Mouse (Mus musculus): ENCODE results near the gene Sgf29.

The Sgf29 gene

GRCm38 (mm10) chr7:126649231-126650051, at the start of gene Sgf29:
Gene Sgf29 (plus strand): TSS chr7:126649309.
- peak; percentile 94 for DNase-seq (ENCODE audit: low spot score)

GRCm38 (mm10) chr7:126601896-126602295, 47.2 kb upstream of the Sgf29 start:
- DNase-seq (ENCODE audit: low spot score), result no peak

- DNase-seq (ENCODE audit: low spot score), result no peak
Measured at GRCm38 (mm10) chr7:126602650-126603049, 46.5 kb upstream of the Sgf29 start.

- DNase-seq (ENCODE audit: low spot score), result peak; percentile 28
Measured at GRCm38 (mm10) chr7:126606611-126607010, 42.5 kb upstream of the Sgf29 start.

- peak; percentile 57 for DNase-seq (ENCODE audit: low spot score)
Measured at GRCm38 (mm10) chr7:126607064-126607463, 42.0 kb upstream of the Sgf29 start.

GRCm38 (mm10) chr7:126607796-126608195, 41.3 kb upstream of the Sgf29 start:
- DNase-seq (ENCODE audit: low spot score), result no peak

GRCm38 (mm10) chr7:126612736-126613135, 36.4 kb upstream of the Sgf29 start:
- no peak for DNase-seq (ENCODE audit: low spot score)

- no peak for DNase-seq (ENCODE audit: low spot score)
Measured at GRCm38 (mm10) chr7:126616707-126617106, 32.4 kb upstream of the Sgf29 start.

- DNase-seq (ENCODE audit: low spot score), result no peak
Measured at GRCm38 (mm10) chr7:126619559-126620275, 29.4 kb upstream of the Sgf29 start.

- DNase-seq (ENCODE audit: low spot score), result no peak
Measured at GRCm38 (mm10) chr7:126621452-126622359, 27.4 kb upstream of the Sgf29 start.

GRCm38 (mm10) chr7:126623381-126623780, 25.7 kb upstream of the Sgf29 start:
- DNase-seq (ENCODE audit: low spot score), result no peak

- DNase-seq (ENCODE audit: low spot score), result peak; percentile 74
Measured at GRCm38 (mm10) chr7:126624774-126625173, 24.3 kb upstream of the Sgf29 start.

- DNase-seq (ENCODE audit: low spot score), result peak; percentile 93
Measured at GRCm38 (mm10) chr7:126625369-126625768, 23.7 kb upstream of the Sgf29 start.

GRCm38 (mm10) chr7:126625807-126626600, 23.1 kb upstream of the Sgf29 start:
- DNase-seq (ENCODE audit: low spot score), result peak; percentile 41

GRCm38 (mm10) chr7:126628111-126628510, 21.0 kb upstream of the Sgf29 start:
- DNase-seq (ENCODE audit: low spot score), result peak; percentile 23

GRCm38 (mm10) chr7:126629915-126630314, 19.2 kb upstream of the Sgf29 start:
- DNase-seq (ENCODE audit: low spot score), result no peak

- DNase-seq (ENCODE audit: low spot score), result peak; percentile 21
Measured at GRCm38 (mm10) chr7:126630824-126631518, 18.1 kb upstream of the Sgf29 start, which contains the start of gene Nupr1. Gene Nupr1 (minus strand): TSS chr7:126630861.

GRCm38 (mm10) chr7:126632478-126632877, 16.6 kb upstream of the Sgf29 start:
- DNase-seq (ENCODE audit: low spot score), result no peak

- no peak for DNase-seq (ENCODE audit: low spot score)
Measured at GRCm38 (mm10) chr7:126635375-126635774, 13.7 kb upstream of the Sgf29 start.

- DNase-seq (ENCODE audit: low spot score), result peak; percentile 55
Measured at GRCm38 (mm10) chr7:126636733-126637520, 12.2 kb upstream of the Sgf29 start.

Measured in MN1 (cell line).